Mouse (Mus musculus) urinary bladder, postnatal 25 days (tissue): ENCODE results near the gene Rnf167.

Experiments
- DNase-seq: peaks from one replicate; pipeline ENCODE4 v3.0.0; 2022; ENCODE audit warnings: low spot score

Rnf167 gene

GRCm38 (mm10) chr11:70674501-70674900 lies 27.5 kb downstream of the Rnf167 start:
- DNase-seq: no peak

GRCm38 (mm10) chr11:70678092-70678491 lies 31.1 kb downstream of the Rnf167 start:
- no peak for DNase-seq

- no peak for DNase-seq
These were observed 31.5 kb downstream of the Rnf167 start for GRCm38 (mm10) chr11:70678576-70678975.

DNA sequence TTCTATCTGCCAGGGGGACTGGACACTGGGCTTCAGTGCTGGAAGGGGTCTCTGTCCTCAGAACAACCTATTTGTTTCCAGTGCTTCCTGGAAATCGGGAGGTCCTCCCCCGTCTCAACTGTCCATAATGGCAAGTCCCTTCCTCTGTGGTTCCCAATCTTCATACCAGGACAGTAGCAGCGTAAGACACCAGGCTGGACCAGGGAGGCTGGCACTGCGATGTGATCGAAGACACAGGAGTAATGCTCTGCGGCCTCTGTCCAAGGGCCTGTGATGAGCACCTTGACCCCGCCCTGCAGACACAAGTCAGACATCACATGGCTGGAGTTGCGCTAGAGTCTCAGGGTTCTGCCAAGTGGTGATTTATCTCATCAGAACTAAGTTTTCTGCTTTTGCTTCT lies 32.3 kb downstream of the Rnf167 start:
- no peak for DNase-seq

DNA sequence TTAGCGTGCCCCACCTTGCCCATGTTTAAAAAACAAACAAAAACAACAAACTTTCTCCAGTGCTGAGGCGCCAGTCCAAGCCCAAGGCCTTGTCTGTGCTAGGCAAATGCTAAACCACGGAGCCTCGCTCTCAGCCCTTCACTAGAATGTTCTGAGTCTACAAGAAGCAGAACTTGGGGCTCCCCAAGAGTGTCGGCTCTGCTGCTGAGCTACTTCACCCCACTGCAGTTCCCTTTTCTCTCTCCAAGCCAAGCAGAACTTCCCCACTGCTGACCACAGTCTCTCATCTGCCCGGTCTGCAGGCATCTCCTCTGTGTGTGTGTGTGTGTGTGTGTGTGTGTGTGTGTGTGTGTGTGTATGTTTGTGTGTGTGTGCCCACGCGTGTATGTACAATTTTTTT lies 32.9 kb downstream of the Rnf167 start:
- no peak for DNase-seq

DNA sequence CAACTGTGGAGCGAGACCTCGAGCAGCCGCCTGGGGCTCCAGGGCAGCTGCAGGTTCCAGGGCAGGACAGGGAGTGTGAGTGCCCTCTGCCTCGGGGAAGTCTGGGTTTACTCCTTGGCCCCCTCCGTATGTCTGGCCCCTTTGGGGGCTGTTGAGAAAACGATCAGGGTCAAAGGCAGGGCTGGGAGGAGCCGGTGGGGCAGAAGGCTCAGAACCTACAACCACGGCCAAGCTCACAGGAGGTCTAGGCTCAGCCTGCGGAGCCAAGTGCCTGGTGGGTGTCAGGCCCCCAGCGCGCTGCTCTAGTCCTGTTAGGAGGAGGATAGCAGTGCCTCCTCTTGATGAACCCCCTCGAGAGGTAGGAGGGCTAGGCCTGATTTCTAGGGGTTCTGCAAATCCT lies 34.1 kb downstream of the Rnf167 start:
- DNase-seq: no peak

- DNase-seq: no peak
These were observed 35.0 kb downstream of the Rnf167 start for GRCm38 (mm10) chr11:70681897-70682581.

DNA sequence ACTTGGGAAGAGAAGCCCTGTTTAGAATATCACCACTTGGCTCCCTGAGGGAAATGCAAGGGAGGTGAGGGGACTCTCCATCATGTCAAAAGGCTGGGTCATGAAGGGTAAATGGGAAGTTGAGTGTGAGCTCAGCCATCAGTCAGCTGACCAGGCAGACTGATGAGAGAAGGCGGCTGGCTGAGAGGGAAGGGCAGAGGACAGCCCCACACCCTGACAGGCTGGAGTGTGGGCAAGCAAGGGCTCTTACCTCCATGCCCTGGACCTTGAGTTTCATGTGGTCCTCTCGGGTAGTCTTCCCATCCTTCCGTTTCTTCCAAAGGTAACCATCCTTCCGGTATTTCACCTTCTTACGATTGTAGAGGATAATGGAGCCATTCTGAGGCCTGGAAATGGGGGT lies 36.6 kb downstream of the Rnf167 start:
- no peak for DNase-seq

GRCm38 (mm10) chr11:70686901-70687566 lies 40.0 kb downstream of the Rnf167 start:
- no peak for DNase-seq

DNA sequence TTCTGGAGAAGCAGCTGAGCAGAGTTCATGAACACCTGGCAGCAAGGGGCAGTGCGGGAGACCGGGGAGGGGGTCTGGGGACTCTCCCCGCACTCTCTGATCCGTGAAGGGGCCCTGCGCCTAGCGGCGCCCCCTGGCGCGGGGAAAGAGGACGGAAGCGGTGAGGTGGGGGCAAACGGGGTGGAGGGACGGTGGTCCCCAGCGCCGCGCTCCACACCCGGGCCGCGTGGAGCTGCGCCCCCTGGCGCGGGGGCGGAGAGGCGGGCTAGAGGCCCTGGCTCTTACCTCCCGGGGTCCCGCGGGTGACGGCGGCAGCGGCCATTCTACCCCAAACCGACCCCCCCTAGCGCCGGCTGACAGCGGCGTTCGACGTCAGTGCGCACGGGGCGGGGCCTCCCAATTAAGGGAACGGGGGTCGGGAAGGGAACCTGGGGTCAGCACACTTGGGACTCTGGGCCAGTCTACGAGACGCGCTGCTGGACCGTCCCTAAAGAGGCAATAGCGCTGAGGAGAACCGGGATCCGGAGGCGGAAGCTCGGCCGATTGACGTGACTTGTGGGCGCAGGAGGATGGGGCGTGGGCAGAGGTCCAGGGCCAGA lies 40.7 kb downstream of the Rnf167 start, which contains the start of gene Camta2:
Gene Camta2 (minus strand): TSS at position 505 of the 599 bp plus-strand sequence.
- peak; percentile 87 for DNase-seq

DNA sequence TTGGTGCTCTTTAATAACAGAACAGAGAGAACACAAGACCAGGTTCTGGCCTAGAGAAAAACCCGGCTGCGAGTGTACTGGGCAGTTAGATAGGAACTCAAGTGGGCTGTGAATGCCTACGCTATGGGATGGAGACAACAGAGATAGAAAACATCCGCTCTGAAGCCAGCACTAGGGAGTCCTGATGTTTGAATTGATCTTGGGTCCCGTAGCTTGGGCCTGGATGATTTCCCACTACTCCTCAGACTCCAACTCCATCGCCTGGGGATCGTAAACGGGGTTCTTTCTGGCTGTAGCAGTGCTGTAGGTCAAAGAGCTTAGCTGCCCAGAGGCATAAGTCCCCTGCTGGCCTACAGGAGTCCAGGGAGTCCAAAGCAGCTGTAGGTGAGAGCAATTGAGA lies 41.3 kb downstream of the Rnf167 start:
- no peak for DNase-seq

DNA sequence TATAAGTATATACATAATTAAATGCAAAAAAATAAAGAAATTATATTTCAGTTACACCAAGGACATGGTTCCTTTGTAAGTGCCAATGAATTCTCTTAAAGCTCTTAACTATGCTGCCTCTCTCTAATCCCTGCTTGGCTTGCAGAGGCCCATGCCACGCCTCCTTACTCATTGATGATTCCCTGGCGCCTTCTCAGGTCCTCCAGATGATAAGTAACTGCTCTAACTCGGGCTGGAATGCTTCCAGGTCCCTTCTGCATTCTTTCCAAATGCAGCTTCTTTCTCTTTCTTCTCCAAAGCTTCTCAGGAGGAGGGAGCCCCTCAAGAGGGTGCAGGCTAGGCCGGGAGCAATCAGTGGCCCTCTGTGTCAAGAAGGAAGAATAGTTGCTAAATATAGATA lies 42.5 kb downstream of the Rnf167 start:
- DNase-seq: no peak

- DNase-seq: no peak
These were observed 46.5 kb downstream of the Rnf167 start for GRCm38 (mm10) chr11:70693504-70693903.

- DNase-seq: no peak
These were observed 50.3 kb downstream of the Rnf167 start for GRCm38 (mm10) chr11:70697376-70697775.

- no peak for DNase-seq
These were observed 52.0 kb downstream of the Rnf167 start for GRCm38 (mm10) chr11:70699051-70699450.

- DNase-seq: peak; percentile 98
These were observed 52.9 kb downstream of the Rnf167 start, which contains the start of the genes Inca1 and Kif1c for GRCm38 (mm10) chr11:70699722-70700556. Gene Inca1 (minus strand): TSS chr11:70700155. Gene Kif1c (plus strand): TSS chr11:70700548.

- DNase-seq: peak; percentile 72
These were observed 53.6 kb downstream of the Rnf167 start for GRCm38 (mm10) chr11:70700613-70701012.
